Mouse (Mus musculus): ENCODE measurements around the gene Npdc1. TPM values are rescaled to one million over a fixed set of nuclear protein-coding genes. Genes with fewer than 3 reads are reported as not detected.

The Npdc1 gene
- polyA plus RNA-seq (2014; fragmentation: Nextera tagmentation; extraction: Ambion mirVana): 7.0 and 8.1 TPM in 2 replicates

GRCm38 (mm10) chr2:25399051-25399450, at the start of gene Npdc1:
TSS of gene Npdc1 (plus strand) at chr2:25399351.
- Histone ChIP-seq H3K9ac (ENCODE audit: low read depth, low read length) (no peak within 1 kb of the TSS), H3K4me3 (ENCODE audit: low read depth, low read length) (no peak within 1 kb of the TSS), H3K36me3 (ENCODE audit: control insufficient read depth, insufficient read depth, low read length) (no peaks in the 10 kb centered on the region), H3K4me2 (no peak within 1 kb of the TSS), H3K27ac (ENCODE audit: low read depth, low read length) (no peak within 1 kb of the TSS), H3K27me3 (replicated peaks; ENCODE audit: control insufficient read depth, insufficient read depth, low read length) (peaks cover 93% of the 10 kb centered on the region), H3K4me1 (replicated peaks; ENCODE audit: control insufficient read depth, insufficient read depth, low read length) (peaks cover 5% of the 10 kb centered on the region), H3K9me3 (ENCODE audit: control insufficient read depth, low read length) (no peaks in the 10 kb centered on the region)
- ATAC-seq (replicated peaks; ENCODE audit: low FRiP score) (no peak), DNase-seq (ENCODE audit: low spot score) (no peak)
- 59% methylated on average over 8 of the region's 8 CpGs for WGBS

- Histone ChIP-seq H3K27ac (ENCODE audit: low read depth, low read length) (no peak overlapping the region), H3K27me3 (replicated peaks; ENCODE audit: control insufficient read depth, insufficient read depth, low read length) (no peaks in the 10 kb centered on the region), H3K9ac (ENCODE audit: low read depth, low read length) (no peak overlapping the region), H3K4me2 (no peak overlapping the region), H3K4me3 (ENCODE audit: low read depth, low read length) (no peak overlapping the region), H3K9me3 (ENCODE audit: control insufficient read depth, low read length) (no peaks in the 10 kb centered on the region), H3K36me3 (ENCODE audit: control insufficient read depth, insufficient read depth, low read length) (peaks cover 58% of the 10 kb centered on the region), H3K4me1 (replicated peaks; ENCODE audit: control insufficient read depth, insufficient read depth, low read length) (no peaks in the 10 kb centered on the region)
- 95% methylated on average over 4 of the region's 4 CpGs for WGBS
- ATAC-seq (replicated peaks; ENCODE audit: low FRiP score) (no peak), DNase-seq (ENCODE audit: low spot score) (no peak)
Measured at GRCm38 (mm10) chr2:25349499-25349898, 49.7 kb upstream of the Npdc1 start.

GRCm38 (mm10) chr2:25350701-25351100, 48.5 kb upstream of the Npdc1 start:
- no peak for ATAC-seq (replicated peaks; ENCODE audit: low FRiP score)
- no peak for DNase-seq (ENCODE audit: low spot score)
- H3K9me3 ChIP-seq (ENCODE audit: control insufficient read depth, low read length): no peaks in the 10 kb centered on the region
- no peak overlapping the region for H3K9ac ChIP-seq (ENCODE audit: low read depth, low read length)
- H3K4me2 ChIP-seq: no peak overlapping the region
- H3K27me3 ChIP-seq (replicated peaks; ENCODE audit: control insufficient read depth, insufficient read depth, low read length): no peaks in the 10 kb centered on the region
- H3K36me3 ChIP-seq (ENCODE audit: control insufficient read depth, insufficient read depth, low read length): peaks cover 48% of the 10 kb centered on the region
- H3K27ac ChIP-seq (ENCODE audit: low read depth, low read length): no peak overlapping the region
- H3K4me3 ChIP-seq (ENCODE audit: low read depth, low read length): no peak overlapping the region
- WGBS: 88% methylated on average over 3 of the region's 3 CpGs
- peaks cover 4% of the 10 kb centered on the region; the same call in 1 of the 2 replicates for H3K4me1 ChIP-seq (replicated peaks; ENCODE audit: control insufficient read depth, insufficient read depth, low read length)

- Histone ChIP-seq H3K27ac (ENCODE audit: low read depth, low read length) (no peak overlapping the region), H3K4me3 (ENCODE audit: low read depth, low read length) (no peak overlapping the region), H3K36me3 (ENCODE audit: control insufficient read depth, insufficient read depth, low read length) (peaks cover 21% of the 10 kb centered on the region), H3K4me2 (no peak overlapping the region), H3K4me1 (replicated peaks; ENCODE audit: control insufficient read depth, insufficient read depth, low read length) (peaks cover 11% of the 10 kb centered on the region), H3K9ac (ENCODE audit: low read depth, low read length) (no peak overlapping the region), H3K27me3 (replicated peaks; ENCODE audit: control insufficient read depth, insufficient read depth, low read length) (no peaks in the 10 kb centered on the region), H3K9me3 (ENCODE audit: control insufficient read depth, low read length) (no peaks in the 10 kb centered on the region)
- ATAC-seq (replicated peaks; ENCODE audit: low FRiP score) (no peak), DNase-seq (ENCODE audit: low spot score) (no peak)
- 79% methylated on average over 6 of the region's 6 CpGs for WGBS
Measured at GRCm38 (mm10) chr2:25354211-25354610, 44.9 kb upstream of the Npdc1 start.

GRCm38 (mm10) chr2:25355419-25356066, 43.6 kb upstream of the Npdc1 start:
- DNase-seq (ENCODE audit: low spot score) (no peak), ATAC-seq (replicated peaks; ENCODE audit: low FRiP score) (no peak)
- Histone ChIP-seq H3K36me3 (ENCODE audit: control insufficient read depth, insufficient read depth, low read length) (peaks cover 8% of the 10 kb centered on the region), H3K27me3 (replicated peaks; ENCODE audit: control insufficient read depth, insufficient read depth, low read length) (no peaks in the 10 kb centered on the region), H3K27ac (ENCODE audit: low read depth, low read length) (no peak overlapping the region), H3K4me1 (replicated peaks; ENCODE audit: control insufficient read depth, insufficient read depth, low read length) (peaks cover 11% of the 10 kb centered on the region), H3K9ac (ENCODE audit: low read depth, low read length) (peak overlapping the region; percentile 58), H3K4me3 (ENCODE audit: low read depth, low read length) (peak overlapping the region; percentile 68), H3K4me2 (peak overlapping the region; percentile 95), H3K9me3 (ENCODE audit: control insufficient read depth, low read length) (no peaks in the 10 kb centered on the region)
- 37% methylated on average over 18 of the region's 18 CpGs for WGBS

GRCm38 (mm10) chr2:25356208-25357079, 42.7 kb upstream of the Npdc1 start, which contains the start of gene Dpp7:
TSS of gene Dpp7 (minus strand) at chr2:25356359.
- Histone ChIP-seq H3K4me2 (peak within 1 kb of the TSS; percentile 95), H3K27me3 (replicated peaks; ENCODE audit: control insufficient read depth, insufficient read depth, low read length) (no peaks in the 10 kb centered on the region), H3K9ac (ENCODE audit: low read depth, low read length) (peak within 1 kb of the TSS; percentile 67), H3K4me1 (replicated peaks; ENCODE audit: control insufficient read depth, insufficient read depth, low read length) (peaks cover 11% of the 10 kb centered on the region), H3K4me3 (ENCODE audit: low read depth, low read length) (peak within 1 kb of the TSS; percentile 68), H3K9me3 (ENCODE audit: control insufficient read depth, low read length) (no peaks in the 10 kb centered on the region), H3K27ac (ENCODE audit: low read depth, low read length) (no peak within 1 kb of the TSS), H3K36me3 (ENCODE audit: control insufficient read depth, insufficient read depth, low read length) (no peaks in the 10 kb centered on the region; the same call in 1 of the 2 replicates)
- DNase-seq (ENCODE audit: low spot score) (peak; percentile 90), ATAC-seq (replicated peaks; ENCODE audit: low FRiP score) (peak; percentile 80)
- WGBS: 6% methylated on average over 13 of the region's 13 CpGs

- DNase-seq (ENCODE audit: low spot score) (no peak), ATAC-seq (replicated peaks; ENCODE audit: low FRiP score) (no peak)
- Histone ChIP-seq H3K27me3 (replicated peaks; ENCODE audit: control insufficient read depth, insufficient read depth, low read length) (no peaks in the 10 kb centered on the region; the same call in none of the 2 replicates), H3K9ac (ENCODE audit: low read depth, low read length) (no peak overlapping the region), H3K4me1 (replicated peaks; ENCODE audit: control insufficient read depth, insufficient read depth, low read length) (peaks cover 11% of the 10 kb centered on the region), H3K4me2 (no peak overlapping the region), H3K9me3 (ENCODE audit: control insufficient read depth, low read length) (no peaks in the 10 kb centered on the region), H3K4me3 (ENCODE audit: low read depth, low read length) (no peak overlapping the region), H3K27ac (ENCODE audit: low read depth, low read length) (no peak overlapping the region), H3K36me3 (ENCODE audit: control insufficient read depth, insufficient read depth, low read length) (no peaks in the 10 kb centered on the region)
- WGBS: 72% methylated on average over 4 of the region's 4 CpGs
Measured at GRCm38 (mm10) chr2:25359848-25360247, 39.3 kb upstream of the Npdc1 start.

GRCm38 (mm10) chr2:25363478-25364178, 35.5 kb upstream of the Npdc1 start:
- H3K4me1 ChIP-seq (replicated peaks; ENCODE audit: control insufficient read depth, insufficient read depth, low read length): peaks cover 3% of the 10 kb centered on the region; the same call in 1 of the 2 replicates
- H3K9ac ChIP-seq (ENCODE audit: low read depth, low read length): no peak overlapping the region
- H3K4me2 ChIP-seq: no peak overlapping the region
- no peak for DNase-seq (ENCODE audit: low spot score)
- no peak overlapping the region for H3K4me3 ChIP-seq (ENCODE audit: low read depth, low read length)
- no peaks in the 10 kb centered on the region for H3K36me3 ChIP-seq (ENCODE audit: control insufficient read depth, insufficient read depth, low read length)
- 65% methylated on average over 13 of the region's 13 CpGs for WGBS
- no peak for ATAC-seq (replicated peaks; ENCODE audit: low FRiP score)
- no peaks in the 10 kb centered on the region for H3K9me3 ChIP-seq (ENCODE audit: control insufficient read depth, low read length)
- peaks cover 2% of the 10 kb centered on the region for H3K27me3 ChIP-seq (replicated peaks; ENCODE audit: control insufficient read depth, insufficient read depth, low read length)
- H3K27ac ChIP-seq (ENCODE audit: low read depth, low read length): no peak overlapping the region
